Mouse (Mus musculus): Measurements from ENCODE around the gene Nudt9.

DNA sequence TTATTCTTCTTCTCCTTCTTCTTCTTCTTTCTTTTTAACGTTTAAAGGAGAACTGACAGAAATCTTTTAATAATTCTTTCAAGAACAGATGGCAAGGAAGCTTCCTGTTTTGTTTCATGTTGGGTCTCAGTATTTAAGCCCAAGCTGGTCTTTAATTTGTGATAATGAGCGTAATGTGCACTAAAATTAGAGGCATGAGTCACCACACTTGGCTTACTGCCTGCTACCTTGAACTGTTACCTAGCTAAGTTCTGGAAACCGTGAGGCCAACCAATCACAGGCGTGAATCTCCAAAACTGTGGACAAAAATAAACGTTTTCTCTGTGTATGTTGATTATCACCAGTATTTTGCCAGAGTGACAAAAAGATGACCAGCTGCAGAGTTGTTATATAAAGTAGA lies 47.4 kb upstream of the Nudt9 start:
- no peak for TF ChIP-seq CTCF (conservative IDR thresholded peaks at IDR 0.05; ENCODE audit: low read length)
- no peak for TF ChIP-seq NANOG (IDR thresholded peaks at IDR 0.05; ENCODE audit: borderline replicate concordance, low read length)
